Mouse (Mus musculus) cerebellum, postnatal 10 days (tissue): ENCODE measurements at regions not wholly inside any gene's neighbourhood (a gene's known extent, or its start where the extent isn't known, plus 50 kb on each side); places are given as distances from the start of the nearest gene placed in this dataset.

Experiments
- DNase-seq, 2 experiments: peaks; one replicate each; pipeline ENCODE4 v3.0.0; 2021; ENCODE audit warnings: mixed read lengths in 2 of 2

DNA sequence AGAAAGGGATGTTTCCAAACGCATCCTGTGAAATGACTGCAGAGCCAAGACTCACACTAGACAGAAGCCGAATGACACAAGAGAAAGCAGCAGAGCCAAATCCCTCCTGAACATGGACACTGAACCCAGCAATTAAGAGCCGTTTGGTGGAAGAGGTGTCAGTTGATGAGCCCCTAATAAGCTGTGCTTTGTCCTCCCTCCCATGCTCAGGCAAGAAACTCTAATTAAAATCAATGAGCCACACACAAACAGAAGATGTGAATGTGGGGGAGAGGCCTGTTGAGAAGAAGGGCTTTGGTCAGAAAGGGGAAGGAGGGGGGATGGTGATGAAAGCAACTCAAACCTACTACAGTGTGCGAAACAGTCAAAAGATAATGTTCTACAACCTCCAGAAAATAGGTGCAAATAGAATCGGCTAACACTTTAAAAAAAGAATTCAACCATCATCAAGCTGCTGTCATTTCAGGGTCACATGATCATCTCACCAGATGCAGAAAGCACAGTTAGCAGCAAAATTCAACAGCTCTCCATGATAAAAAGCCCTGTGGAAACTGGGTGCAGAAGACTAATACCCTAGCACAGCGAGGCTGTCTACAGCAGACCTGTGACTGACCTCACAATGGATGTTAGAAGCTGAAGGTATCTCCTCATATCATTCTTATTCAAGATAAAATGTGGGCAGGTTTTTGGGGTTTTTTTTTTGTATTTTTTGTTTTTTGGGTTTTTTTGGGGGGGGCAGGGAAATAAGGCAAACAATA, 153.2 kb upstream of the Gm15217 start:
- DNase-seq: peak; percentile 13

DNA sequence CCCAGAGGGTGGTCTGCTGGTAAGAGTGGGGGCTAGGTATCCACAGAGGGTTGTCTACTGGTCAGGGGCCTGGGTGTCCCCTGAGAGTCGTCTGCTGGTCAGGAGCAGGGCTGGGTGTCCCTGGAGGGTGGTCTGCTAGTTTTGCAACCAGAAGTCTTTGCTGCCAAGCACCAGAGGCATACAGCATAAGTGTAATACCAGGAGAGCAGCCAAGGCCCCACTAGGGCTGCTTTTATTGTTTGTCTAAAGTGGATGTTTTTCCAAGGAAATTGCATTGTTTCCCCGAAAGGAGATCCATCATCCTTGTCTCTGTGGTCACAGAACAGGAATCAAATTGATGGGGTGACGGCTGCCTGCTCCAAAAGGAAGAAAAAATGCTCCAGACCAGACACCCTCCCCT, 145.2 kb upstream of the Gm15217 start:
- DNase-seq: no peak

DNA sequence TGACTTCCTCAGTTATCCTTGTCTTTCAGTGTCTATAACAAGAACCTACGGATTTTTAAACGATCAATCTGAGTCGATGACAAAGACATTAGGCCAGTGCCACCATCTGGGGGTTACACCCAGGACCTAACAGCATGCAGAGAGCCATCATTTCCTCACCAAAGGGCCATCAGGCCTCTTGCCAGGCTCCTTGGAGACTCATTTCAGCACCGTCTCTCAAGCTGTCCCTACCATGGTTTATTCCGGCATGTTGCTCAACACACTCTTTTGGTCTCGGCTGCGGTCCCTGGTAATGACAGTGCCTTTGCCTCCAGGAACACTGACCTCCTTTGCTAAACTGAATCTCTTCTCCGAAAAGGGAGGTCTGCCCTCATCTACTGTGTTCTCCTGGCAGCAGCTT, 144.4 kb upstream of the Gm15217 start:
- no peak for DNase-seq

DNA sequence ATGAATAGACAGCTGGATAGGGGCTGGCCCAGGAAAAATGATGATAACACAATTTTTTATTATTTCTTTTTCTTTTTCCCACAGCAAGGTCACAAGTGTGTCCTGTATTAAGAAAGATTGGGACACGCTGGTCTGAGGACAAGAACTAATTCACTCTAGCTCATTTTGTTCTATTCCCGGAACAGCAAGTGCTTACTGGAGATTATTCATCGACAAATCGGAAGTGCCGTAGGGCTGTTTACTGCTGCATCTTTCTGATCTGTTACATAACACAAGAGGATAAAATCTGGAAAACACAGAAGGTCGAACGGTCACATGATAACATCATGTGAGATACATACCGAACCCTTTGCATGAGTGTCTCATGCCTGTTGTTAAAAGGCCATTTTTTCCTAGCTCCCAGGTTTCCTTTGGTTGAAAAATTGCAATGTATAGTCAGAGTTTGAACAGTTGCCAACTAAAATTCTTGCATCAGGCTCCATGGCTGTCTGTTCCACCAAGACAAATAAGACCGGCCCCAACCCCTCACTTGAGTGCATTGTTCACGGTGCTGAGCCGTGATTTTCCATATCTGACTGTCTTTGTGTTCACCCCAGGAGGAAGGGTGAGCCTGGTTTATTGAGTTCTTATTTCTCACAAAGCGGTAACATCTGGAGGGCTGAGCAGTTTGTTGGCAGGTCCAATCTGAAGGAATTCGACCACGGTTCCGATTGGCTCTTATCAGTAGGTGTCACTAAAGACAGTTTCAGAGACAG, 139.0 kb upstream of the Gm15217 start:
- no peak for DNase-seq

DNA sequence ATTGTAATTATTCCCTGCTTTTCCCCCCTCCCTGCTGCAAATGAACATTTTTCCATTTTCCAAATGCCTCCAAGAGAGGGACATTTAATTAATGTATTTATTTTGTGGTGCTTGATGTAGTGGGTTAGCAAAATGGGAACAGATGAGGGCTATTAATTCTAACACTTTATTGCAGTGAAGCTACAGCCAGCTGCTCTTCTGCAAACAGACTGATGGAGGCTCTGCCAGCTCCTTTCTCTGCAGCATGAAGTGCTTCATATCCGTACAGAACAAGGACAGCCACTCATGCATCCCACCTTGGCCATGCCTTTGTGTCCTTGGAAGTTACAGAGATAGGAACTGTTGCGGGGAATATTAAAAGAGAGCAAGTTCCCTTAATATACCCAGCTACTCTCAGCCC, 138.3 kb upstream of the Gm15217 start:
- no peak for DNase-seq

DNA sequence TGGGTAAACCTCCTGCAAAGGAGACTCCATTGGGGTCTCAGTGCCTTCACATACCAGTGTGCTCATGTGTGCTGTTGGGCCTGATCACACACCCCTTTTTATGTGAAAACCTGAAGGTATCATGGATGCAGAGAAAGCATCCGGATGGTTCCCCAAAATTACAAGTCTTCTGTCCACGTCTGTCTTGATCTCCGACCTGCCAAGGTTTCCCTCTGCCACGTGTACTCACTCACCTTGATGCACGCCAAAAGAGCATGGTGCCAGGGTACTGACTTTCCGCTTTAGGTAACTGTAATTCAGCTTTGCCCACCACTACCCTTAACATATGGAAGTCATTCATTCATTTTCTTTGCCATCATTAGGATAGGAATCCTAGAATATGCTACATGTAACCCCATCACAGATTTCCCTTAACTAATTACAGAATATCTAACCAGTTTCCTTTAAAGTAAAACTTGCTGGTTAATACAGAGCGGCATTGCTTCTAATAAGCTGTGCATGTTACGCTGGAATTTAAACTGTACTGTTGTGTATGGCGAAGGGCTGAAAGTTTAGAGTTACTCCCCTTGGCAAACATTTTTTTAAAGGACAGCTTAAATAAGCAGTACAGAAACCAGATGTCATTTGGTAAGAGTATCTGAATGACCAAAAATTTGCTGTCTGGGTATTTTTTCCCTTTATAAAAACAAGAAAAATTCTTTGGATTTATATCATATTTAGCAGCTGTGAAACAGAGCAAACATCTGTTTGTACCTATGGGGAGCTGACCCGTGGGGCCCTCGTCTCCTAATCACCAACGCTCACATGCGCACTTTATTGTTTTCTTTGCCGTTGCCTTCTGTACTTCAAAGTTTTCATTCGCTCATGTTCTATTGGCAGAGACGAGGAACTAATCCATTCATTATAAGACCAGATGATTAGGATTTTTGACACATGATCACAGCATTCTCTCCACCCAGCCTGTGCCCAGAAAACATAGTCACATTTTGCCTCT, 131.4 kb upstream of the Gm15217 start:
- DNase-seq: no peak

DNA sequence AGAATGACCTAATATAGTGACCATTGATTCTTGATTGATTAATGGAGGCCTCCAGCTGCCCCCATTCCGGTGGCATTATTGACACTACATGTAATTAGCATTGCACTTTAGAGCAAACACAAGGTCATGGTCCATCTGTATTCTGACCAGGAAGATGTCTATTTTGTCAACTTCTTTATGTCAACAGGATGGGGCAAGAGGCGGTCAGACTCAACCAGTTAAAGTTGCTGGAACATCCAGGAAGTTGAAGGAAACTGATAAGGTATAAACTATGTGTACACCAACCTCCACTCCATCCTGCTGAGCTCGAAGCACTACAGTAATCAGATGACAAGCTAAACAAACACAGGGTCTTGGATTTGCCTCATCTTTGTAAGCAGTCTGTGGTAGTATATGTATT, 130.1 kb upstream of the Gm15217 start:
- no peak for DNase-seq

DNA sequence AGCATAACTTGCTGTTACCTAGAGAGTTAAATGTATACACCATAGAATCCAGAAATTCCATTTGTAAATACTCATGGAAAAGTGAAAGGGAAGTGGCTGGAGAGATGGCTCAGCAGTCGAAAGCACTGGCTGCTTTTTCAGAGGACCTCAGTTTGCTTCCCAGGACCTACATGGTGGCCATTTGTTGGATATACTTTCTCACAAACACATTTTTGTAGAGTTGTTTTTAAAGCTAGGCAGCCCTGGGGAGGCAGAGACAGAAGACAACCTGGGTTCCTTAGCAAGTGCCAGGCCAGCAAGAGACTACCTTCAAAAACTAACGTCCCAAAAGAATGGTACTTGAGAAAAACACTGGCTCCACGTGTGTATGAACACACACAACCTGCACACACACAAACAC, 124.0 kb upstream of the Gm15217 start:
- no peak for DNase-seq

DNA sequence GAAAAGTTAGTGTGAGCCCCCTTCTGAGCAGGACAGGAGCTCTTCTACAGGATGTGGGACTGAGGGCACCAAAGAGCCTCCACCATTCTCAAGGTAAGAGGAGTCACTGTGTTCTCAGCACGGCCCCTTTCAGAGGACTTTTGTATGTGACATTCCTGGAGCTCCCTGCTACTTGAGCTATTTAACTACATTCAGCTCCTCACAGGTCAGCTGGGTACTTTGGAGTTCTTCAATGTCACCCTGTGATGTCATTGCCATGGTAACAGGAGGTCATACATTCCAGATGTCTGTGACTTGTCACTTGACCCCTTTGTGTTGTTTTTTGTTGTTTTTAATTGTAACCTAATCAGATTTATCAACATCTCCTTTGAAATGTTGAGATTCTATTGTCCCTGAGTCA, 122.9 kb upstream of the Gm15217 start:
- DNase-seq: no peak

DNA sequence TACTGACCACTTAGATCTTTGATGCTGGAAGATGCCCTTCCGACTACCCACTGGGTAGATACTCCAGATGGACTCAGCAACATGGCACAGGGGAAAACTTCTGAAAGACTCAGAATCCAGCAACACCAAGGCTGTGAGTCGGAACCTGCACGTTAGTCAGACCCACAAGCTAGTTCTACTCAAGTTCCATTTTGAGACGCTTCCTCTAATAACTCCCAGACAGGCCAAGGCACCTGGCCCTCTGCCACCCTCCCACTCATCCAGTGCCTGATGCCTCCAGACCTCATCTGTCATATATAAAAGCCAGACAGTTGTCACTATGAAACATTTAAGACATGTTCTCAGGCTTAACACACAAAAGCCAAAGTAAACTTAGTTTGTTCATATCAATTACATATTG, 121.9 kb upstream of the Gm15217 start:
- peak; percentile 46 to 58 for DNase-seq

DNA sequence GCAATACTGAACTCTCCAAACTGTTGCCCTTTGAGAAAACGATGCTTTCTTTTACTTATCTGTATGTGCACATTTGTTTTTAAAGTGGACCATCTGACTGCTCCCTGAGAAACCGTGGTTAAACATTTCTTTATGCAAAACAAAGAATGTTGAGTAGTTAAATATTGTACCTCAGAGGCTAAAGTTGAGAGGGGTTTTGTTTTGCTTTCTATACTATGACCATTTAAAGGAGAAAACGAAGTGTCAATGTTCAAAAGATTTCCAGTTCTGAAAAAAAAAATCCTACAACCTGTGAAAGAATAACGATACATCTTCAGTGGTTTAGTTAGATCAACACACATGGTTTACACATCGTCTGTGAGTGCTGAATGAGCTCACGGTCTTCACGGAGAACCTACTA, 120.7 kb upstream of the Gm15217 start:
- no peak for DNase-seq

DNA sequence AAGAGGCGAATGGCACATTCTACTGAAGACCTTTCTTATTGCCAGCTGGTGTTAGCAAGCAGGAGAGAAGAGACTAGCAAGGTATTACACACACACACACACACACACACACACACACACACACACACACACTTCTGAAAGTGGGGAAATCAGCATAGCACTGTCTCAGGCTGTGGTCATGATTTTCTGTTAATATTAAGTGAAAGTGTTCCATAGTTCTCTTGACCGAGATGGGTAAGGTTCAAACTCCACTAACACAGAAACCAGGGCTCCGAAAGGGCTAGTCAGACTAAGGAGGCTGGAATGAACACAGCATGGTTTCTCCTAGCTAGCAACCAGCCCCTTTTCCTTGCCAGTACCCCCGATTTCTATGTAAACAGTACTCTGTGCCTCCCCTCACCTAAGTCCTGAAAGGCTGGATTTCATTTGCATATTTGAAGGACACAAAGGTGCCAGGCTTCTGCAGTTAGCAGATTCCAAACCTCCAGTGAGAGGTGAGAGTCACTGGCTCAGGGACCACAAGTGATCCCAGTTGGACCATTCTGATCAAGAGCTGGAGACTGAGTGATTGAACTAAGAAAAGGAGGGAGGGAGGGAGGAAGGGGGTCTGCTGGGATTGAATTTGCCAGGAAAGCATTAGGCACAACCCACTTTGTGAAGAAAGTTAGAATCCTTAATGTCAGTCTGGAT, 118.8 kb upstream of the Gm15217 start:
- no peak for DNase-seq

DNA sequence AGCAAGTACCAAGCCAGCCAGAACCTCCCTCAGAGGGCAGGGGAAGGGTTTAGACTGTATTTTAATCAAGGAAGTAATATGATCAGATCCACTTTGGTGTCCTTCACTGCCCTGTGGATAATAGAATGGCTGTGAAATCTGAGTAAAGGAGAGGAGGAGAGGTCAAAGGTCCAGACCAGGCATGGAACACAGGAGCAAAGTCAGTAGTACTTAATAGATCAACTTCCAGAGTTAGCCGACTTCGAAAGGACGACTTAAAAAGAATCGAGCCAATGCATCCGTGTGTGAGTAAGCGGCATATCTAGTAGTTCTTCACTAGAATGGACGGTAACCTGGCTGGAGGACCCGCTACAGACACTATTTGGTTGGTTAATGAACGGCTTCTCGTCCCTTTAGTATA, 103.8 kb upstream of the Gm15217 start:
- DNase-seq: no peak

DNA sequence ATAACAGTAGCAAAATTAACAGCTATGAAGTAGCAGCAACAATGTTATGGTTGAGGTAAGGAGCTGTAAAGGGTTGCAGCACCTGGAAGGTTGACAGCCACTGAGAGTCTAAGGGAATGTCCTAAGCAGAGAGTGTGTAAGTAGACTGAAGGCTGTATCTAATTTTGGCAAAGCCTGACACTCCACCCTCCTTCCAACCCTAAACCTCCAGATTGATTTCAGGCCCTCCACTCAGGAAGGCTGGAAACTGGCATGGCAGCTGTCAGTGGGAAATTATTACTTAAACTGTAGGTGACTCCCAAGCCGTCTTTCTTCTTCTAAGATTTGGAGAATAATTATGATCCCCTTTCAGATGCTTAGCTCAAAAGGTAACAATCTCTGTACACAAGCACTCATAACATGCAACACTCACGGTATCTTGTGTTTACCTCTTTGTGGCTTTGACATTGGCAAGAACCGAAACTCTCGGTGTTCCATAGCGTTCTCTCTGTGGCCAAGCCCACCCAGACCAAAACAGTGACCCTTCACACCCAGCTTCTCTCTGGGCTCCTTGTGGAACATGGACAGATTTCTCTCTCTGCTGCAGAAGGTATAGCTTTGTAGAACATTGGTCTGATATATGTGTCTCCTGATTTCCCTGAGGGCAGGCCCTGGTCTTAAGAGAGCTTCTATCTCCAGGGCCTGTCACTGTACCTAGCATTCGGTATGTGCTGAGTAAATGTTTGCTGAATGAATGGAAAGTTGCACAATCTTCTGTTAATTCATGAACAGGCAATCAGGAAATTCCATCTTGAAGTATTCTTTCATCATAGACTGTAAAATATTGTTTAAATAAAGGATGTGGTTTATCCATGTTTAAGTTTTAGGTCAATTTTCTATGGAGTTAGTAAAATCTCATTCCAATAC, 102.0 kb upstream of the Gm15217 start:
- no peak for DNase-seq

DNA sequence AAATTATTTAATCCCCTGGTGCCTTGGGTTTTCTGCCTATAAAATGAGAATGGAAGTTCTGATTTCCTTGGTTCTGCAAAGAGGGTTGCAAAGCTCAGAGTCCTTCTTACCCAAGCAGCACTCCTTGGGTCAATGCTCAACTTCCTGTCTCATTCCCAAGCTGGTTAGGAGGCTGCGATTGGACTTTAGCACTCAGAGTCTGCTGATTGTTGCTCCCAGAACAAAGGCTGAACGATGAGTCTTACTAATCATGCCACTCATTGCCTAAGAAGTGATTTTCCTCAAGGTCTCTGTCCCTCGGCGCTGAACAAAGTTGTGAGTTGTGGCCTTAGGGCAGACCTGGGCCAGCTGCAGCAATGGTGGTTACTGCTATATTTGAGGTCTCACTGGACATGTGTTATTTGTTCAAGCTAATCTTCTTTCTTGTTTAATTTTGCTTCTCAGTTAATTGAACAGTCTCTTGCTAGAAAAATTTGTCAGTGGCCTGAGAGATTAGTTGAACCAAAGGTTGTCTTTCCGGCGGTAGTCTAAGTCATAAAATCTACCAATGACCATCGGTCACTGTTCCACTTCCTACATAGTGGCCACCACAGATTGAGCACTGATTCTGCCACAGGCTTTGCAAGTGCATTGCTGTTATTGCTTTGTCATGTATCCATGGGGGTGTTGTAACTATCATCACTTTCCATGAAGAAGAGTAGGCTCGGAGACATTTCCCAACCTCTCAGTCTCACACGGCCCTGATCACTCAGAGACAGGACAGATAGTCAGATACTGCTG, 101.2 kb upstream of the Gm15217 start:
- DNase-seq: no peak

DNA sequence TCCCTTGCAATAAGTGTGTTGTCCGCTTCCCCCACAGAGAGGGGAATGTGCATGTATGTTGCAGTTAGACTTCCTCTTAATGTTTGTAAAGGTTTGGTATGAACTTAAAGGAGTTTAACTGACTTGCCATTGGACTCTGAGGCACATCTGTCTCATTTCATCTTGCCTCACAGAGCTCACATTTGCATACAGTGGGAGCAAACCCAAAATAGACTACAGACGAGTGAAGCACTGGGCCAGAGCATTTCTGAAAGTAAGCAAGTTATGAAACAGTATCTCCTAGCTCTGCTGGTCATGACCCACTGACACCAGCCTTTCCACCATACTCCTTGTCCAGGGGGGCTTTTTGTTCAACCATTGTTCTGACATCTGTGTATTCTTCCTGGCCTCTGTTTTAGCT, 86.8 kb upstream of the Gm15217 start:
- DNase-seq: no peak

DNA sequence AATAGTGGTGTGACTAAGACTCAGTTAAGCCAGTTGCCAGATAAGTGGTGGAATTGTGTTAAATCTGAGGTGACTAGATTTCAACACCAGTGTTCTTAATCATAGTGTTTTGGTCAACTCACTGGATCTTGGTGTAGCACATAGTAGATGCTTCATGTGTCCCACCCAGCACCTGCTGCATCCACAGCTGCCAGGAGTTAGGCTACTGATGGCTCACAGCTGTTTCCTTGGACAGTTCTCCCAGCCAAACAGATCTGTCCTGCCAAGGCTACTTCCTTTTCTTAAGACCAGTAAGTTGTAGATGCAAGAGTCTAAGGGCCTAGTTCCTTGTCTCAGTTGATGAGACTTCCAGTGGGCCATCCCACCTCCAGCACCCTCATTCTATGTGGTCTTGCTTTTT, 82.9 kb upstream of the Gm15217 start:
- no peak for DNase-seq

DNA sequence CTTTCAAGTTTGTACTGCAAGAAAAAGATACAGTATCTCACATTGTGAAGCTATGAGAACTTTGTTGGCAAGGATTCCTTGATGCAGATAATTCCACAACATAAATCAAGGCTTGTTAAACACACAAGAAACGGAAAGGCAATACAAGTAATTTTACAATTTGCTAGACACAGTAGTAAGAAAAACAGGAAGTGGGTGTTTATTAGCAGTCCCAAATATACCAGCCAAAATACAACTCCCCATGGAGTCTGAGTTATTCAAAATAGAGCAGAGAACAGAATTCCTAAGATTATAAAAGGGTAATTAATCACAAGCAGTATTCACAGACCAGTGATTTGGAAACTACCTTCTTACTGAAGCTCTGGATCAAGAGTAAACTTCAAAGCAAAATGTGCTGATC, 78.7 kb upstream of the Gm15217 start:
- no peak for DNase-seq

DNA sequence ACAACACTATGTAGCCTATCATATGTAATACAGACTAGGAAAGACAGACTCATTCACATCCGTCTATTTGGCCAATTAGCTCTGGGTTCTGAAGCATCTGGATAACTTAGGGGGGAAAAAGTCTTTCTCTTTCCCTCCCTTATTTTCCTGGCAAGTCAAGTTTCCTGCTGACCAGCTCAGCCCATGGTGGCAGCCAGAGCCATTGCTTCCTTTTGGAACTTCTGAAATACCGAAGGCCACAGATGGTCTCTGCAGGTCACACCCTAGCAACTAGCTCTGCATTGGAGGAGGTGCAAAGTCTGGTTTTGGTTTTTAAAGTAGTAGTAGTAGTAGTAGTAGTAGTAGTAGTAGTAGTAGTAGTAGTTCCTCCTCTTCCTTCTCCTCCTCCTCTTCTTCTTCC, 76.6 kb upstream of the Gm15217 start:
- DNase-seq: no peak

DNA sequence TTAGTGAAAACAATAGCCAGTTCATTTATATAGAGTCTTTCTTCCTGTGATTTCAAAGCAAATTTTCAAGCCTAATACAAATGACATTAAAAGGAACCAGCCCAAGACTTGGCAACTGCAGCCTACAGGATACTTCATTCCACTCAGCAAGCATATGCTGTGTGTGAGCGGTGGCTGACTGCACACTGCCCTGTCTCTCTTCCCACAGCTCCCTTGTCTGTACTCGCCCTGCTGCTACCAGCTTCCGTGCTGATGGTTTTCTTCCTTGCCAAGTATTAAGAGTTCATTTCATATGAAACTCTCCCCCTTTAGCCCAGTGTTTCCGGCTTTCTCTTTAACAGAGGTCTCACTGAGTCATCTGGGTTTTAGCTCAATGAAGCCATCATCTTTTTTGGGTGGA, 73.9 kb upstream of the Gm15217 start:
- peak in 1 of 2 experiments; percentile 6 for DNase-seq

DNA sequence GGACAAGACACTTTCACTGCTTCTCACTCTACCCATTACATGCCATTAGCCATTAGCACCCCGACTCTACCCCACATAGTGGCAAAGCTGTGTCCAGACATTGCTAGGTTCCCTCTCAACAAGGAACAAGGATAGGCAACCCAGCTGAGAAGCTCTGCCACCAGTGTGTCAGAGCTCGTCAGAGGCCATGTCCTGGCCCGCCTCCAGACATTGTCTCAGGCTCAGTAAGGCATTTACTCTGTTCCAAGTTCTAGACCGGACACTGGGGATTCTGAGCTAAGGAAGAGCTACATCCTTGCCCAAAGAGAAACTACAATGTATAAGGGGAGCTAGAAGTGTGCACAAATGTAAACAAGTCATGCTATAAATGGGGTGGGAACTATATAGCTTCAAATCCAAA, 66.2 kb upstream of the Gm15217 start:
- DNase-seq: no peak
